Mouse (Mus musculus) kidney, embryonic 14.5 days (tissue): ENCODE data around the gene Cd164. TPM values are rescaled to one million over a fixed set of nuclear protein-coding genes. Genes with fewer than 3 reads are reported as not detected.
A peak's percentile ranks its signal among the peaks of the same experiment; 100 is the strongest.

Source experiments
- ATAC-seq: fragments of 200-750 bp; cut with Nextera tagmentation; 2 replicates; pipeline ENCODE4 v1.8.0; 2017; ENCODE audit warnings: moderate number of reproducible peaks, mild to moderate bottlenecking, moderate TSS enrichment, moderate library complexity; ENCODE audit not compliant: low FRiP score, low TSS enrichment
- H3K27ac ChIP-seq: fragments of 300-500 bp; sonication (generic); 2 replicates; pipeline ENCODE4 v1.5.1; 2014; ENCODE audit warnings: low read depth, mild to moderate bottlenecking, low read length, moderate library complexity, mixed read lengths
- H3K27me3 ChIP-seq: fragments of 300-500 bp; sonication (generic); 2 replicates; pipeline ENCODE4 v1.6.1; 2014; ENCODE audit warnings: mild to moderate bottlenecking, low read length; ENCODE audit not compliant: control insufficient read depth, insufficient read depth
- H3K36me3 ChIP-seq: fragments of 300-500 bp; sonication (generic); 2 replicates; pipeline ENCODE4 v1.6.1; 2014; ENCODE audit warnings: low read length, mixed read lengths; ENCODE audit not compliant: control insufficient read depth, insufficient read depth
- H3K4me1 ChIP-seq: fragments of 300-500 bp; sonication (generic); 2 replicates; pipeline ENCODE4 v1.6.1; 2014; ENCODE audit warnings: low read length, mixed read lengths; ENCODE audit not compliant: control insufficient read depth, insufficient read depth
- H3K4me2 ChIP-seq: fragments of 300-500 bp; sonication (generic); replicated peaks from 2 replicates; pipeline ENCODE4 v1.6.1; 2014; ENCODE audit warnings: low read depth, mild to moderate bottlenecking, low read length
- H3K4me3 ChIP-seq: fragments of 300-500 bp; sonication (generic); 2 replicates; pipeline ENCODE4 v1.5.1; 2014; ENCODE audit warnings: mild to moderate bottlenecking, low read length
- H3K9ac ChIP-seq: fragments of 300-500 bp; sonication (generic); 2 replicates; pipeline ENCODE4 v1.6.1; 2014; ENCODE audit warnings: low read depth, mild to moderate bottlenecking, low read length, moderate library complexity
- H3K9me3 ChIP-seq: fragments of 300-500 bp; sonication (generic); 2 replicates; pipeline ENCODE4 v1.6.1; 2016; ENCODE audit warnings: low read length; ENCODE audit not compliant: control insufficient read depth
- WGBS: fragments of 180-500 bp; shearing (Covaris S2); extraction: QIAGEN DNeasy Blood & Tissue Kit; methylation state at CpG from one replicate; pipeline ENCODE4 v1.1.7; 2014; 5-methylcytosine and 5-hydroxymethylcytosine counted together
- polyA plus RNA-seq: library from polyadenylated mRNA; unstranded; fragments of >200 nt; fragmentation: Nextera tagmentation; extraction: Ambion mirVana; gene quantifications from 2 replicates; pipeline ENCODE4 v1.2.1, GENCODE M21; 2014

Cd164 gene
- polyA plus RNA-seq, 1 experiment from 2014 or later = 221 TPM

DNA sequence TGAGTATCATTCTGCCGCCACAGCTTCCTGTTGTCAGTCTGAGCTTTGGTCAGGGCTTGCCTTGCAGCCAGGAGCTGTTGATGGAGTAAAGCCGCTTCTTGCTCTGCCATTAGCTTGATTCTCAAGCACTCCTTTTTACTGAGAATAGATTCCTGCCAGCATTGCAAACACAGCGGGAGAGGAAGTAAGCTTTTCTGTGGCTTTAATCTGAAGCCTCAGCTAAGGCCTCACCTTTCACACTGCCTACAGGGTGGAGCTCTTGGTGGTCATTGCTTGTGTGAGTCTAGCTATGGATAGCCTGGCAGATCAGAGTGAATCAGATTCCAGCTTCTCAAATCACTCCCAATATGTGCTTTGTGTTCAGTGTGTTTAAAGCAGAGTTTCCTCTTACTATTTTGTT is 33.1 kb downstream of the Cd164 start:
- Histone ChIP-seq H3K27me3 (no peaks in the 10 kb centered on the region), H3K9ac (no peak overlapping the region), H3K9me3 (peaks cover 6% of the 10 kb centered on the region), H3K27ac (peak overlapping the region; percentile 19; the same call in 1 of the 2 replicates), H3K4me3 (no peak overlapping the region), H3K4me2 (no peak overlapping the region), H3K36me3 (no peaks in the 10 kb centered on the region), H3K4me1 (peaks cover 6% of the 10 kb centered on the region; the same call in 1 of the 2 replicates)
- no peak for ATAC-seq
- 47% methylated on average over 3 of the region's 3 CpGs for WGBS

DNA sequence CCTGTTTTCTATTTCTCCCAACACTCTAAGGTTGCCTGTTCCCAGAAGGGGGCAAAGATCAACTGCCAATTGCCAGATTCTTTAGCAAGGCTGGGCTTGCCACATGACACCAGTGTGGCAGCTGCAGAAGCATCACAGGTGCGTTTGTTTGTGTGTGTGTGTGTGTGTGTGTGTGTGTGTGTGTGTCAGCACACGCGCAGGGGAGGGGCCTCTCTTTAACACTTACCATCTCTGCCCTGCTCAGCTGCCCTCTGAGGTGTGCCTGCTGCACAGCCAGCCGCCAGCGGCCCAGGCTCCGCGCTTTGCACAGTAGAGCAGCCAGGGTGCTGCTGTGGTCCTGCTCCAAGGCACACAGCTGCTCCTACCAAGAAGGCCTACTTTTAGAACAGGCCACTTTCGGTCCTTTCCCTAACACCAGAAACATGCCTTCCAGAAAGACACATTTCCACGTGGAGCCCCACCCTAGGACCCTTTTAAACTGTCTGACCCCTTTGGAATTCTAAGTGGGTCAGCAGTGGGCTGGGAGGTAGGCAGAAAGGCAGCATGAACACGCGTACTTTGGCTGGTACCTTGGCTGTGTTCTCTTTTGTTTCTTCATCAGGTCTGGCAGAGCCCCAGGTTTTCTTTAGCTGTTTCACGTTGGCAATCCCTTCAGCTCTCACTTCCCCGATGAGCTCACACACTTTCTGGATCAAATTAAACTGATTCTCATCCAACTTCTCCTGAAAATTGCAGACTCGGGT is 33.8 kb downstream of the Cd164 start:
- Histone ChIP-seq H3K9ac (no peak overlapping the region), H3K9me3 (peaks cover 6% of the 10 kb centered on the region), H3K27me3 (no peaks in the 10 kb centered on the region), H3K4me3 (no peak overlapping the region), H3K27ac (0 out of 2 replicates have a peak overlapping the region, but pooled peaks have one; percentile 19), H3K4me1 (peaks cover 6% of the 10 kb centered on the region; the same call in 1 of the 2 replicates), H3K4me2 (no peak overlapping the region; the same call in 1 of the 2 replicates), H3K36me3 (no peaks in the 10 kb centered on the region)
- peak; percentile 92 for ATAC-seq
- WGBS = 46% methylated on average over 14 of the region's 14 CpGs

DNA sequence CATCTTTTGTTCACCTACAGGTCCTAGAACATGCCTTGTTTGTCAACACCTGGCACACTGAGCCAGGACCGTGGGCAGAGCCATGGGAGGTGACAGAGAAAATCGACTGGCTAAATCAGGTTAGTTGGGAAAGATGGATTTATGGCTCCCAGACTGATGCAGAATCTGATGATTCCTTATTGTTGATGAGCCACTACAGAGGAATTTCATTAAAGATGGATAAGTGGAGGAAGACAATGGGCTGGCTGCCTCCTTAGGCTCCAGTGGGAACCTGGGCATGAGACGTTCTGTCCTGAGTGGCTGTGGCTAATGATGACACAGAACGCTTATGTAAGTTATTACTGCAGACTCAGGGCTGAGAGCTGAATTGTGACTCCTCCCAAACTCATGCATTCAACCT is 34.5 kb downstream of the Cd164 start:
- Histone ChIP-seq H3K9ac (no peak overlapping the region), H3K4me2 (no peak overlapping the region), H3K27me3 (no peaks in the 10 kb centered on the region), H3K4me1 (peaks cover 6% of the 10 kb centered on the region; the same call in 1 of the 2 replicates), H3K4me3 (no peak overlapping the region), H3K36me3 (no peaks in the 10 kb centered on the region), H3K27ac (no peak overlapping the region), H3K9me3 (peaks cover 6% of the 10 kb centered on the region)
- no peak for ATAC-seq
- WGBS = 65% methylated on average over 4 of the region's 4 CpGs

DNA sequence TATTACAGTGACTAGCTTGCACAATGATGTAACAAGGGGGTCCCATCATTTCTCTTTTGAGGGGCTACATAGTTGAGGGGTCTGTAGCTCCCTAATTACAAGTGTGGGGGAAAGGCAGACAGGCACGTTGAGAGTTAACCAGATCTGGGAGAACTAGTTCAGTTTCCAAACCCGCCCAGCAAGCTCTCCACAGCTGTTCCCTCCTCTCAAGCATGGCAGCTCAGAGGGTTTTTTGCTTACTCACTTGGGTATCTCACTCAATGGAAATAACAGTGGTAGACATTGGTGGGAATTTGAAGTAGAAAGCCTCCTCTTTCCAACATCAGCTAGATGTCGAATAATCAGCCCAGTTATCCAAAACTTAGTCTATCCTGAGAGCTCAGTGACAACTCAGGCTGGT is 35.9 kb downstream of the Cd164 start:
- Histone ChIP-seq H3K4me3 (no peak overlapping the region), H3K27ac (no peak overlapping the region), H3K9me3 (peaks cover 3% of the 10 kb centered on the region; the same call in 1 of the 2 replicates), H3K4me2 (no peak overlapping the region), H3K9ac (no peak overlapping the region), H3K27me3 (no peaks in the 10 kb centered on the region), H3K36me3 (no peaks in the 10 kb centered on the region), H3K4me1 (peaks cover 6% of the 10 kb centered on the region; the same call in 1 of the 2 replicates)
- ATAC-seq = no peak
- 78% methylated on average over 3 of the region's 3 CpGs for WGBS

DNA sequence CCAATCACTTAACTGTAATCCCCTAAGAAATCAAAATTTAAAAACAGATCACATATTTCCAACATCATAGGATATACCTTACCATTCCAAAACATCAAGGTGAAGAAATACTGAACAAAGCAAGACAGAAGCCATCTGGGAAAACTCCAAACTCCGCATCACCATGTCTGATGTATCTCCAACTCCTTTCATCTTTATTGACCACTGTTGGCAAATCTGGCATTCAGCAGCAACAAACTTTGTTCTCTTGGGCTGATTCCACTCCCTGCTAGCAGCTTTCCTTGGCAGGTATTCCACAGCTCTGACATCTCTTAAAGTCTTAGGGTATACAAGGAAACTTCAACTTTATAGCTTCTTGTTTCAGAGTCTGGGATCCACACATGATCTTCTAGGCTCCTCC is 39.2 kb downstream of the Cd164 start:
- 94% methylated on average over 1 of the region's 1 CpGs for WGBS

DNA sequence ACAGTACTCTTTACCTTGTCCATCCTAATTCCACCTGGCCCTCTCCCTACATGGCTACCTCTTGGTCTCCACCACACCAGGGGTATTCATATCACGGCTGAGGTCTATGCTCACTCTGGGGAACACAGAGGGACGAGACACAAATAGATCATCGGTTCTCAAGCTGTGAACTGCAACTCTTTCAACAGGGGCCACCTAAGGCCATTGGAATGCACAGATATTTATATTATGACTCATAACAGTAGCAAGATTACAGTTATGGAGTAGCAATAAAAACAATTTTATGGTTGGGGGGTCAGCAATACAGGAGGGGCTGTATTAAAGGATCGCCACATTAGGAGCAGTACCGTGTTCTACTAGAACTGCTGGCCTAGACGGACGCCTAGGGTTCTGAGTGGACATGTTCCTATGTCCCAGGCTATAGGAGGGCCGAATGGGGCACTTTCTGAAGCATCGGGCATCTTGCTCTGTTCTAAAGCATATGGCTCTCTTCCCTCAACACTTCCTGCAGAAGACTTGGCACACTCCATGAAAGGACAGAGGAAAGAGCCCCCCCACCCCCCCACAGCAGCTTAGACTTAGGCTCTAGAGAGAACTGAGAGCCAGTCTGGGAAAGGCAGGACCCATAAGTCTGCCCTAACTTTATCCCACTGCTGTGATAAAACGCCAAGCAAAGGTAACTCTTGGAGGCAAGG is 42.6 kb downstream of the Cd164 start:
- H3K4me3 ChIP-seq = no peak overlapping the region
- no peaks in the 10 kb centered on the region for H3K27me3 ChIP-seq
- H3K9ac ChIP-seq = no peak overlapping the region
- ATAC-seq = no peak
- H3K9me3 ChIP-seq = peaks cover 9% of the 10 kb centered on the region; the same call in 1 of the 2 replicates
- no peak overlapping the region for H3K4me2 ChIP-seq
- no peaks in the 10 kb centered on the region for H3K4me1 ChIP-seq
- H3K27ac ChIP-seq = no peak overlapping the region
- H3K36me3 ChIP-seq = no peaks in the 10 kb centered on the region
- 94% methylated on average over 10 of the region's 10 CpGs for WGBS

More for the DNA sequence above, 39.2 kb downstream of the Cd164 start:
- no peak overlapping the region for H3K9ac ChIP-seq
- no peak for ATAC-seq
- no peak overlapping the region for H3K27ac ChIP-seq
- H3K4me1 ChIP-seq = no peaks in the 10 kb centered on the region
- H3K4me2 ChIP-seq = no peak overlapping the region
- peaks cover 9% of the 10 kb centered on the region; the same call in 1 of the 2 replicates for H3K9me3 ChIP-seq
- H3K36me3 ChIP-seq = no peaks in the 10 kb centered on the region
- H3K4me3 ChIP-seq = no peak overlapping the region
- no peaks in the 10 kb centered on the region for H3K27me3 ChIP-seq

DNA sequence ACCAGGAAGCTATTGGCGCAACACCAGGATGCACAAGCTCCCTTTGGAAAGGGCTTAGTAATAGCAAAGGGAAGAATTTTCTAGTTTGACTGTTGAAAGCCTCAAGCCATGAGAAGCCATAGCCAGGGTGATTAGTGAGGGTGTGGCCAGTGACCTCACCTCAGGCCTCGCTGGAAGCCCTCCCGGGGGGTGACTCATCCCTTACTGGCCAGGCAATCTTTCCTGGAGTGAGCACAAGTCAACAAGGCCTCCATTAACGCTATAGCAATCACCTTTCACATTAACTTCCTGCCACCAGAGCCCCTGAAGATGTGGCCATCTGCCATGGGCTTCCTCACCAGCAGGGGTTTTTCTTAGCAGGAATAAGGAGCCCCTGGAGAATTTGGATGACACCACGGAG is 45.9 kb downstream of the Cd164 start:
- H3K27me3 ChIP-seq = no peaks in the 10 kb centered on the region
- WGBS = 28% methylated on average over 5 of the region's 5 CpGs
- no peak overlapping the region for H3K4me2 ChIP-seq
- no peak overlapping the region for H3K4me3 ChIP-seq
- peaks cover 5% of the 10 kb centered on the region; the same call in 1 of the 2 replicates for H3K9me3 ChIP-seq
- ATAC-seq = no peak
- H3K36me3 ChIP-seq = no peaks in the 10 kb centered on the region
- no peak overlapping the region for H3K27ac ChIP-seq
- no peak overlapping the region for H3K9ac ChIP-seq
- 0 out of 2 replicates have a peak, but pooled peaks cover 2% of the 10 kb centered on the region for H3K4me1 ChIP-seq

DNA sequence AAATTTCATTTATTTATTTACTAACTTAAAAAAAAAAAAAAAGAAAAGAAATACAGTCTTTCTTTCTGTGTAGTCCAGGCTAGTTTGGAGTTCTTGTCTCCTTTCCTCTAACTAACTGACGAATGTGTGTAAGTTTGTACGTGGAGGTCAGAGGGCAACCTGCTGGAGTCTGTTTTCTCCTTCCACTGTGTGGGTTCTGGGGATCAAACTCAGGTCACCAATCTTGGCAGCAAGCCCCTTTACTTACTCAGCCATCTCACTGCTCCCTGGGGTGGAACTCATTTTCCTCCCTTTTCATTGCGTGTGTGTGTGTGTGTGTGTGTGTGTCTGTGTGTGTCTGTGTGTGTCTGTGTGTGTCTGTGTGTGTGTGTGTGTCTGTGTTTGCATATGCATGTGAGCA is 49.1 kb downstream of the Cd164 start:
- Histone ChIP-seq H3K9ac (no peak overlapping the region), H3K36me3 (no peaks in the 10 kb centered on the region), H3K27me3 (no peaks in the 10 kb centered on the region), H3K27ac (no peak overlapping the region), H3K4me1 (peaks cover 12% of the 10 kb centered on the region), H3K4me2 (no peak overlapping the region), H3K9me3 (no peaks in the 10 kb centered on the region), H3K4me3 (no peak overlapping the region)
- ATAC-seq = peak; percentile 53; the same call in 1 of the 2 replicates
- 27% methylated on average over 3 of the region's 3 CpGs for WGBS

DNA sequence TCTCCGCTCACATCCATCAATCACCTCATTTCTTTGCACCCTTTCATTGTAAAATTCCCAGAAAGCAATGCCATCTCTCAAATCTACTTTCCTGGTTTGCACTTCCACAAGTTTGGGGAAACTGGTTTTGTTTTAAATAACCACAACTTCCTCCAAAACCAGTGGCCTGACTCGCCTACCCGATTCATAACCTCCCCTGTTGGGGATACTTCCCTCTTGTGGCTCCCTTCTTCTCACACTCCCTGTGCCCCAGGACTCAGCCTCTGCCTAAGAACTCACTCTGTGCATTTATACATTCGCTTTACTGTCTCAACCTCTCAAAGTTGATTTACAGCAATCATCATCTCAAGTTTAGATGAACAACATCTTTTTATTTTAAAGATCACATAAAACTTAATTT is 51.9 kb downstream of the Cd164 start:
- no peaks in the 10 kb centered on the region for H3K27me3 ChIP-seq
- WGBS = 79% methylated on average over 4 of the region's 4 CpGs

More for the DNA sequence above, 51.9 kb downstream of the Cd164 start:
- Histone ChIP-seq H3K9me3 (no peaks in the 10 kb centered on the region), H3K36me3 (no peaks in the 10 kb centered on the region), H3K27ac (no peak overlapping the region), H3K9ac (no peak overlapping the region), H3K4me2 (no peak overlapping the region), H3K4me1 (peaks cover 17% of the 10 kb centered on the region), H3K4me3 (no peak overlapping the region)
- no peak for ATAC-seq
